Mouse (Mus musculus) brain, embryonic 14.5 days (tissue): ENCODE data around the gene Gm20911. TPM values are rescaled to one million over a fixed set of nuclear protein-coding genes. Genes with fewer than 3 reads are reported as not detected.
"Not testable (repeated sequence)": the region's sequence is repeated elsewhere in the genome, so short reads cannot be mapped to it uniquely, and the experiment has no call there.

ENCODE experiments used
- DNase-seq: peaks from one replicate; pipeline ENCODE4 v3.0.0-alpha.2; 2011; ENCODE audit warnings: low read depth
- polyA plus RNA-seq: library from polyadenylated mRNA; depleted of rRNA; stranded (reverse); fragments of >200 nt; gene quantifications from 2 replicates; pipeline ENCODE4 v1.2.3, GENCODE M21; 2012; rRNA removed

Gene Gm20911
- polyA plus RNA-seq, result not detected in 2 replicates

- DNase-seq, result not testable (repeated sequence)
Observed at GRCm38 (mm10) chrY:81457707-81458106, at the start of gene Gm20911. Gm20911 (plus strand) TSS chrY:81458007.
